Mouse (Mus musculus) bone marrow macrophage, adult 2 months (primary cell): ENCODE data around the gene Cdk18.

ENCODE experiments used
- CTCF ChIP-seq: IDR thresholded peaks from 2 replicates; pipeline ENCODE4 v1.5.1; 2012; ENCODE audit warnings: low read depth, mild to moderate bottlenecking, low read length, moderate library complexity
- POLR2A ChIP-seq: IDR thresholded peaks from 2 replicates; pipeline ENCODE4 v1.6.1; 2012; ENCODE audit warnings: mild to moderate bottlenecking, low read depth, low read length, borderline replicate concordance

- no peak for TF ChIP-seq CTCF
- no peak for TF ChIP-seq POLR2A
These were observed 30.1 kb downstream of the Cdk18 start for GRCm38 (mm10) chr1:132109368-132109767.
